Mouse (Mus musculus) liver, embryonic 13.5 days (tissue): ENCODE measurements around the gene Pctp. TPM values are rescaled to one million over a fixed set of nuclear protein-coding genes. Genes with fewer than 3 reads are reported as not detected.

Experiments
- ATAC-seq: fragments of 200-750 bp; cut with Nextera tagmentation; 2 replicates; pipeline ENCODE4 v1.8.0; 2017; ENCODE audit warnings: low read depth, mild to moderate bottlenecking, moderate number of reproducible peaks, moderate library complexity
- DNase-seq: peaks from one replicate; pipeline ENCODE4 v3.0.0; 2022
- H3K27ac ChIP-seq: fragments of 300-500 bp; sonication (generic); 2 replicates; pipeline ENCODE4 v1.5.1; 2015; ENCODE audit warnings: moderate library complexity, mild to moderate bottlenecking, inconsistent platforms
- H3K27me3 ChIP-seq: fragments of 300-500 bp; sonication (generic); 2 replicates; pipeline ENCODE4 v1.6.1; 2015; ENCODE audit warnings: mild to moderate bottlenecking, inconsistent platforms
- H3K36me3 ChIP-seq: fragments of 300-500 bp; sonication (generic); 2 replicates; pipeline ENCODE4 v1.6.1; 2015; ENCODE audit warnings: mild to moderate bottlenecking, inconsistent platforms
- H3K4me1 ChIP-seq: fragments of 300-500 bp; sonication (generic); replicated peaks from 2 replicates; pipeline ENCODE4 v1.6.1; 2015; ENCODE audit warnings: inconsistent platforms
- H3K4me2 ChIP-seq: fragments of 300-500 bp; sonication (generic); 2 replicates; pipeline ENCODE4 v1.6.1; 2015; ENCODE audit warnings: inconsistent platforms, mild to moderate bottlenecking, moderate library complexity
- H3K4me3 ChIP-seq: fragments of 300-500 bp; sonication (generic); replicated peaks from 2 replicates; pipeline ENCODE4 v1.5.1; 2015; ENCODE audit warnings: mild to moderate bottlenecking, inconsistent platforms
- H3K9ac ChIP-seq: fragments of 300-500 bp; sonication (generic); 2 replicates; pipeline ENCODE4 v1.6.1; 2015; ENCODE audit warnings: mild to moderate bottlenecking, inconsistent platforms
- H3K9me3 ChIP-seq: fragments of 300-500 bp; sonication (generic); replicated peaks from 2 replicates; pipeline ENCODE4 v1.6.1; 2016; ENCODE audit warnings: inconsistent platforms
- WGBS: fragments of 180-500 bp; shearing (Covaris S2); methylation state at CpG from one replicate; pipeline ENCODE4 v1.1.7; 2015; ENCODE audit not compliant: insufficient replicate concordance; 5-methylcytosine and 5-hydroxymethylcytosine counted together
- polyA plus RNA-seq: library from polyadenylated mRNA; unstranded; fragments of >200 nt; fragmentation: Nextera tagmentation; extraction: Ambion mirVana; gene quantifications from 2 replicates; pipeline ENCODE4 v1.2.1, GENCODE M21; 2015

The Pctp gene
- polyA plus RNA-seq, 1 experiment from 2014 or later = 10.9 TPM

- Histone ChIP-seq H3K4me1 (peaks cover 11% of the 10 kb centered on the region), H3K27me3 (no peaks in the 10 kb centered on the region), H3K9ac (no peak overlapping the region), H3K4me3 (no peak overlapping the region), H3K4me2 (no peak overlapping the region), H3K27ac (no peak overlapping the region), H3K36me3 (no peaks in the 10 kb centered on the region), H3K9me3 (no peaks in the 10 kb centered on the region)
- WGBS = 36% methylated on average over 4 of the region's 4 CpGs
- DNase-seq (no peak), ATAC-seq (no peak)
Measured at GRCm38 (mm10) chr11:90006111-90006510, 3.4 kb upstream of the Pctp start.

DNA sequence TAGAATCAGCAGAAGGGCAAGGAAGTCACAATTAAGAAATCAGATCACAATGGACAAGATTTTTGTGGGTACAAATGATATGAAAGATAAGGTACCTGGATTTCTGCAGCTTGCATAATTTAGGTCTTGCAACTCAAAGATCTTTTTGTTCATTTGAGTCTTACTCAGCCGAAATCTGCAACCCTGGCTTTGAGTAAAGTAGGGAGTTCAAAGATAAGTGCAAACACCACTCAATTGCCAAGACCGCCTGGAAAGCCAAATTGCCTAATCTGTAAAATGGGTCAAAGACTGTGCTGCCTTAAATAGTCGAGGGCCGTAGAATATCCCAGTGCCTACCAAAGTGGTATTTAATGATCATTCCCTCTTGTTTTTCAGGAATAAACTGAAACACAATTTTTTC is 692 bp upstream of the Pctp start:
- WGBS = 71% methylated on average over 4 of the region's 4 CpGs

GRCm38 (mm10) chr11:90002987-90003348 is 274 bp upstream of the Pctp start:
- Histone ChIP-seq H3K4me2 (peak overlapping the region; percentile 82), H3K27ac (no peak overlapping the region), H3K27me3 (no peaks in the 10 kb centered on the region), H3K4me3 (peak overlapping the region; percentile 66), H3K36me3 (no peaks in the 10 kb centered on the region), H3K9ac (no peak overlapping the region), H3K9me3 (no peaks in the 10 kb centered on the region), H3K4me1 (peaks cover 18% of the 10 kb centered on the region)
- ATAC-seq = no peak
- 12% methylated on average over 8 of the region's 8 CpGs for WGBS
- no peak for DNase-seq

More for the DNA sequence above, 692 bp upstream of the Pctp start:
- DNase-seq (no peak), ATAC-seq (no peak)
- Histone ChIP-seq H3K36me3 (no peaks in the 10 kb centered on the region), H3K4me2 (peak overlapping the region; percentile 82; the same call in 1 of the 2 replicates), H3K9me3 (no peaks in the 10 kb centered on the region), H3K27me3 (no peaks in the 10 kb centered on the region), H3K9ac (no peak overlapping the region), H3K4me1 (peaks cover 18% of the 10 kb centered on the region), H3K27ac (no peak overlapping the region), H3K4me3 (no peak overlapping the region)

DNA sequence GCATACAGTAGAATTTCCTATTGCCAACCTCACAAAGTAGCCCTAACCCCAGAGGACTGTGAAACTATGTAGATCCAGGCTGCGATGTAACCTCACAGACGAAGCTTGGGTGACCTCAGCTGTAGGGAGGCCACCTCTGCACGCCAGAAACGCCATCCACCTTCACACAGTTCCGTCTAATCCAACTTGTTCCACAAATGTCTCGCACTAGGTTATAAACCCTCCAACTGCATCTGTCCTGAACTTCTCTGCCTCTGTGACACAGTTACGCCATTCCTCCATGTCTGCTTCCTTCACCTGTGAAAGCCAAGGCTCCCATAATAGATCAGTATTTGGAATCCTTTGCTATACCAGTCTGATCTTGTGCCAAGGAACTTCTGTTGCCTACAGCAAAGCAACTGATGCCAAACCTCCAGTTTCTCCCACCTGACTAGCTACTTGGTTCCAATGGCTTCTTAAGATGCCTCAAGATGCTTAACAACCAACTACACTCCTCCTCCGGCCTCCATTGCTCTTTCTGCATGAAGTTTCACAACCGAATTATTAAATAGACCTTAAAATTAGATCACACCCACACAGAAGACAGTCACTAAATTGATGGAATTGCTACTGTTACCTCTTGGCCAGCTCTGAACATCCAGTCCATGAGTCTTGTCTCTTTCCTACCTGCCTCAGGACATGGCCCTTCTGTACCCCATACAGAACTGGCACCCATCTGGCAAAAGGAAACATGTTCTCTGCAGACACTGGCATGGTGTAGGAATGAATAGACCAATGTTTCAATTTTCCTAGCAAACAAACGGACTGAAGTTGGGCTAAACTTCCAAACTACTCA is 1.1 kb downstream of the Pctp start:
- no peak for ATAC-seq
- no peaks in the 10 kb centered on the region for H3K9me3 ChIP-seq
- H3K4me1 ChIP-seq = peaks cover 18% of the 10 kb centered on the region
- H3K36me3 ChIP-seq = no peaks in the 10 kb centered on the region
- H3K4me3 ChIP-seq = peak overlapping the region; percentile 66
- no peak for DNase-seq
- WGBS = 71% methylated on average over 10 of the region's 10 CpGs
- peak overlapping the region; percentile 82 for H3K4me2 ChIP-seq
- H3K9ac ChIP-seq = peak overlapping the region; percentile 77
- H3K27me3 ChIP-seq = no peaks in the 10 kb centered on the region
- no peak overlapping the region for H3K27ac ChIP-seq

DNA sequence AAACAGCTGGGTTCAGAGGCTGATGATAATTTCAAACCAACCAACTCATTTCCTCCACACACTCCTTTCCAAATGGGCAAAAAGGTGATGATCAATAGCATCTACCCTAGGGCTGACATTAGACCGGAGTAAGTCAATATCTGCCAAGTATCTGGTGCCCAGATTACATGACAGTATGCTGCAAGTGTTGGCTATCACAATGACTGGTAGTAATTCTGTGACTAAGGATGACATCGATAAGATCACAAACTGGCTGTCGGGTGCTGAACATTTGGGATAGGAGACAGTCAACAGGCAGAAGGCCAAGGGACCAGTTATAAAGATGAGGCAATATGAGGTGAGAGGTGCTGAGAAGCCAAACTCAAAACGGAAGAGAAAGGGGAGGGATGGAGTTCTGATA is 2.0 kb downstream of the Pctp start:
- Histone ChIP-seq H3K9ac (no peak overlapping the region), H3K9me3 (no peaks in the 10 kb centered on the region), H3K4me3 (no peak overlapping the region), H3K4me1 (peaks cover 18% of the 10 kb centered on the region), H3K27me3 (no peaks in the 10 kb centered on the region), H3K27ac (no peak overlapping the region), H3K36me3 (no peaks in the 10 kb centered on the region), H3K4me2 (no peak overlapping the region)
- ATAC-seq (no peak), DNase-seq (no peak)
- 68% methylated on average over 4 of the region's 4 CpGs for WGBS

DNA sequence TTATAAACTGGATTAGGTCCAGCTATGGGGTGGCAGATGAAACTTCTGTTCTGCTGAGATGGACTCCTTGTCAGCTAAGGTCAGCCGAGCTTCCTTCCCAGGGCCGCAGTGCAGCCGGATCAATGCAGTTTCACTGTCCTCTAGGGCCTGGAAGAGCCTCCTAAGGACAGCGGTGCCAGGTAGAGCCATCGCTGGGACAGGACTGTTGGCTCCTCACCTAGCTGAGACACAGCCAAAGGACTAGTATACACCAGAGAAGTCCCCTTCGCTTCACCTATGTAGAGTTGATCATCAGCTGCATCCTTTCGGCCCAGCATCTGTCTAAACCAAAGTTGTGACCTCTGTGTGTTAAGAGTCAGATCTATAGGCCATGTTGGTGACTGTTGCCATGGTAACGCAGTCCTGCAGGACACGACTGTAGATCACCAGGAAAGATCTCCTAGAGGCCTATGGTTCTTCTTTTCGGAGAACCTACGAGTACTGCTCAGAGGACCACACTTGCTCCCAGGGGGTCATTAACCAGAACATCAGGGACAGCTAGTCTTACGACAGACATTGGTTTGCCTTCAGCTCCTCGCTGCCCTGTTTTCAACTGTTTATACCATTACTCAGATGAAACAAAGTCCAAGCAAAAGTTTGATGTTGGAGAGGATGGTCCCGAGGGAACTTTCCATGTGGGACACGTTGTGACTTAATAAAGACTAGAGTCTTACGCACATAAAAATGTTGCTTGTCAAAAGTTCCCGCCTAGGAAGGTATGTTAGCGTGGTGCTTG is 3.5 kb downstream of the Pctp start:
- Histone ChIP-seq H3K36me3 (no peaks in the 10 kb centered on the region), H3K9me3 (no peaks in the 10 kb centered on the region), H3K4me2 (no peak overlapping the region), H3K27me3 (no peaks in the 10 kb centered on the region), H3K27ac (no peak overlapping the region), H3K9ac (no peak overlapping the region), H3K4me1 (peaks cover 24% of the 10 kb centered on the region), H3K4me3 (no peak overlapping the region)
- 79% methylated on average over 18 of the region's 18 CpGs for WGBS
- DNase-seq (no peak), ATAC-seq (no peak)

DNA sequence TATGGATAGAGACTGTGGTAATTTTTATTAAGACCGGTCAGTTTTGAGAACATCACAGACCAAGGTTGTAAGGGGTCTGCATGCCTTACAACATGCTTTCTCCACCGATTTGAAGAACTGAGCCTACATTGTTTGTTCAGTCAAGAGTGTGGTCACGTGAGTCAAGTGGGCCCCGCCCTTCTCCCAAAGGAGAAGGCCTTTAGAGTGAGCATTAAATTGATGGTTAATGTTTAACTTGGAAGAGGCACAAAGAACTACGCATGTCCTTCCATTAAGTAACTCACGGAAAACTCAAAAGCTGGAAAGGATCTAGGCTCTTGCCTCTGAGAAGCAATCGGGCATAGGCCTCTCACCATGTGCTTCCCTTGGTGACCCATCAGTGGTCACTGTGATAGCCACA is 5.8 kb downstream of the Pctp start:
- H3K4me1 ChIP-seq = peaks cover 18% of the 10 kb centered on the region
- H3K27me3 ChIP-seq = no peaks in the 10 kb centered on the region
- WGBS = 80% methylated on average over 7 of the region's 7 CpGs
- no peak overlapping the region for H3K27ac ChIP-seq
- DNase-seq (no peak), ATAC-seq (0 out of 2 replicates have a peak, but pooled peaks have one; percentile 14)
- H3K36me3 ChIP-seq = no peaks in the 10 kb centered on the region
- no peak overlapping the region for H3K4me3 ChIP-seq
- no peak overlapping the region for H3K4me2 ChIP-seq
- no peak overlapping the region for H3K9ac ChIP-seq
- no peaks in the 10 kb centered on the region for H3K9me3 ChIP-seq

- ATAC-seq = no peak
- 66% methylated on average over 4 of the region's 4 CpGs for WGBS
- Histone ChIP-seq H3K27me3 (no peaks in the 10 kb centered on the region), H3K4me1 (peaks cover 13% of the 10 kb centered on the region), H3K36me3 (no peaks in the 10 kb centered on the region), H3K9me3 (no peaks in the 10 kb centered on the region), H3K4me2 (no peak overlapping the region), H3K4me3 (no peak overlapping the region), H3K27ac (no peak overlapping the region), H3K9ac (no peak overlapping the region)
- no peak for DNase-seq
Measured at GRCm38 (mm10) chr11:89996406-89996805, 6.3 kb downstream of the Pctp start.

GRCm38 (mm10) chr11:89995596-89995995 is 7.1 kb downstream of the Pctp start:
- 66% methylated on average over 5 of the region's 5 CpGs for WGBS
- H3K4me2 ChIP-seq = no peak overlapping the region
- no peak overlapping the region for H3K27ac ChIP-seq
- peaks cover 13% of the 10 kb centered on the region; the same call in 1 of the 2 replicates for H3K4me1 ChIP-seq
- no peaks in the 10 kb centered on the region for H3K9me3 ChIP-seq
- no peaks in the 10 kb centered on the region for H3K36me3 ChIP-seq
- ATAC-seq (no peak), DNase-seq (no peak)
- no peak overlapping the region for H3K4me3 ChIP-seq
- H3K27me3 ChIP-seq = no peaks in the 10 kb centered on the region
- H3K9ac ChIP-seq = no peak overlapping the region

DNA sequence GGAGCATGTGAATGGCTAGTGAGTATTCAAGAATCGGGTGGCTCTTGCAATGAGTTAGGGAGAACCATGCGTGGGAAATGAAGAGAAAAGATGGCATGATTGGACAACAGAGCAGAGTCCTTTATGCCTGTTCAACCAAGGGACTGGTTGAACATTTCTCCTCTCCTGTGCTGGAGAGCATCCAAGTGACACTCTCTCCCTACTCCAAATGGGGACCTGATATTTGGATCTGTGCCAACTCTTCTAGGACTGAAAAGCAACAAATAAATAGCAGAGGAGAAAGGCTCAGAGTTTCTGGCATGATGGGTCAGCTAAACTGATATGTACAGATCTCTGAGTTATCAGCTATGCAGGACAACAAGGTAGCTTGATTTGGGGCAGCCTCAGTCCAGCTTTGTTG is 8.0 kb downstream of the Pctp start:
- ATAC-seq (no peak), DNase-seq (no peak)
- H3K36me3 ChIP-seq = no peaks in the 10 kb centered on the region
- no peaks in the 10 kb centered on the region for H3K9me3 ChIP-seq
- H3K9ac ChIP-seq = no peak overlapping the region
- WGBS = 51% methylated on average over 2 of the region's 2 CpGs
- no peak overlapping the region for H3K4me3 ChIP-seq
- H3K4me2 ChIP-seq = no peak overlapping the region
- peaks cover 13% of the 10 kb centered on the region; the same call in 1 of the 2 replicates for H3K4me1 ChIP-seq
- H3K27me3 ChIP-seq = no peaks in the 10 kb centered on the region
- H3K27ac ChIP-seq = no peak overlapping the region

- H3K4me1 ChIP-seq = 0 out of 2 replicates have a peak, but pooled peaks cover 6% of the 10 kb centered on the region
- no peaks in the 10 kb centered on the region for H3K36me3 ChIP-seq
- no peak overlapping the region for H3K4me2 ChIP-seq
- no peak overlapping the region for H3K27ac ChIP-seq
- H3K9ac ChIP-seq = no peak overlapping the region
- no peak for DNase-seq
- no peaks in the 10 kb centered on the region for H3K27me3 ChIP-seq
- ATAC-seq = no peak
- no peaks in the 10 kb centered on the region for H3K9me3 ChIP-seq
- H3K4me3 ChIP-seq = no peak overlapping the region
Measured at GRCm38 (mm10) chr11:89991661-89992060, 11.0 kb downstream of the Pctp start.
